Mouse (Mus musculus): ENCODE data around the gene Dld. TPM values are rescaled to one million over a fixed set of nuclear protein-coding genes. Genes with fewer than 3 reads are reported as not detected.

The Dld gene
- polyA plus RNA-seq, 1 experiment: 24.4 TPM

- Histone ChIP-seq H3K27ac (ENCODE audit: control insufficient read depth, insufficient read depth, low read depth, low read length) (no peak overlapping the region), H3K4me3 (ENCODE audit: control insufficient read depth, low read depth, low read length) (no peak overlapping the region), H3K27me3 (ENCODE audit: control insufficient read depth, insufficient read depth, low read length) (no peaks in the 10 kb centered on the region), H3K4me1 (ENCODE audit: control insufficient read depth, insufficient read depth, low read length) (no peaks in the 10 kb centered on the region), H3K36me3 (ENCODE audit: control insufficient read depth, insufficient read depth, low read length) (no peaks in the 10 kb centered on the region)
- TF ChIP-seq POLR2A (IDR thresholded peaks at IDR 0.05; ENCODE audit: control insufficient read depth, low read depth, low read length) (no peak), CTCF (IDR thresholded peaks at IDR 0.05; ENCODE audit: control insufficient read depth, insufficient read depth, insufficient replicate concordance, low read depth, low read length) (no peak)
Observed at GRCm38 (mm10) chr12:31312281-31312680, 39.0 kb downstream of the Dld start.

GRCm38 (mm10) chr12:31311671-31312265 is 39.5 kb downstream of the Dld start:
- no peak for TF ChIP-seq POLR2A (IDR thresholded peaks at IDR 0.05; ENCODE audit: control insufficient read depth, low read depth, low read length)
- Histone ChIP-seq H3K27ac (ENCODE audit: control insufficient read depth, insufficient read depth, low read depth, low read length) (no peak overlapping the region), H3K27me3 (ENCODE audit: control insufficient read depth, insufficient read depth, low read length) (no peaks in the 10 kb centered on the region), H3K4me3 (ENCODE audit: control insufficient read depth, low read depth, low read length) (no peak overlapping the region), H3K36me3 (ENCODE audit: control insufficient read depth, insufficient read depth, low read length) (no peaks in the 10 kb centered on the region), H3K4me1 (ENCODE audit: control insufficient read depth, insufficient read depth, low read length) (no peaks in the 10 kb centered on the region)

- no peaks in the 10 kb centered on the region for H3K27me3 ChIP-seq (ENCODE audit: control insufficient read depth, insufficient read depth, low read length)
- no peak overlapping the region for H3K27ac ChIP-seq (ENCODE audit: control insufficient read depth, insufficient read depth, low read depth, low read length)
- no peaks in the 10 kb centered on the region for H3K36me3 ChIP-seq (ENCODE audit: control insufficient read depth, insufficient read depth, low read length)
- H3K4me1 ChIP-seq (ENCODE audit: control insufficient read depth, insufficient read depth, low read length): no peaks in the 10 kb centered on the region
- H3K4me3 ChIP-seq (ENCODE audit: control insufficient read depth, low read depth, low read length): no peak overlapping the region
- TF ChIP-seq POLR2A (IDR thresholded peaks at IDR 0.05; ENCODE audit: control insufficient read depth, low read depth, low read length) (no peak), CTCF (IDR thresholded peaks at IDR 0.05; ENCODE audit: control insufficient read depth, insufficient read depth, insufficient replicate concordance, low read depth, low read length) (no peak)
Observed at GRCm38 (mm10) chr12:31310687-31311086, 40.6 kb downstream of the Dld start.

GRCm38 (mm10) chr12:31307756-31308155 is 43.5 kb downstream of the Dld start:
- Histone ChIP-seq H3K27me3 (ENCODE audit: control insufficient read depth, insufficient read depth, low read length) (no peaks in the 10 kb centered on the region), H3K4me3 (ENCODE audit: control insufficient read depth, low read depth, low read length) (no peak overlapping the region), H3K4me1 (ENCODE audit: control insufficient read depth, insufficient read depth, low read length) (no peaks in the 10 kb centered on the region), H3K27ac (ENCODE audit: control insufficient read depth, insufficient read depth, low read depth, low read length) (no peak overlapping the region), H3K36me3 (ENCODE audit: control insufficient read depth, insufficient read depth, low read length) (no peaks in the 10 kb centered on the region)
- TF ChIP-seq CTCF (IDR thresholded peaks at IDR 0.05; ENCODE audit: control insufficient read depth, insufficient read depth, insufficient replicate concordance, low read depth, low read length): no peak
- TF ChIP-seq POLR2A (IDR thresholded peaks at IDR 0.05; ENCODE audit: control insufficient read depth, low read depth, low read length): no peak

GRCm38 (mm10) chr12:31307011-31307410 is 44.2 kb downstream of the Dld start:
- no peaks in the 10 kb centered on the region for H3K36me3 ChIP-seq (ENCODE audit: control insufficient read depth, insufficient read depth, low read length)
- TF ChIP-seq POLR2A (IDR thresholded peaks at IDR 0.05; ENCODE audit: control insufficient read depth, low read depth, low read length) (no peak), CTCF (IDR thresholded peaks at IDR 0.05; ENCODE audit: control insufficient read depth, insufficient read depth, insufficient replicate concordance, low read depth, low read length) (no peak)

GRCm38 (mm10) chr12:31306075-31306675 is 45.1 kb downstream of the Dld start:
- Histone ChIP-seq H3K27ac (ENCODE audit: control insufficient read depth, insufficient read depth, low read depth, low read length) (no peak overlapping the region), H3K4me1 (ENCODE audit: control insufficient read depth, insufficient read depth, low read length) (no peaks in the 10 kb centered on the region), H3K36me3 (ENCODE audit: control insufficient read depth, insufficient read depth, low read length) (no peaks in the 10 kb centered on the region)

More at GRCm38 (mm10) chr12:31307011-31307410, 44.2 kb downstream of the Dld start:
- Histone ChIP-seq H3K27ac (ENCODE audit: control insufficient read depth, insufficient read depth, low read depth, low read length) (no peak overlapping the region), H3K4me3 (ENCODE audit: control insufficient read depth, low read depth, low read length) (no peak overlapping the region), H3K27me3 (ENCODE audit: control insufficient read depth, insufficient read depth, low read length) (no peaks in the 10 kb centered on the region), H3K4me1 (ENCODE audit: control insufficient read depth, insufficient read depth, low read length) (no peaks in the 10 kb centered on the region)

GRCm38 (mm10) chr12:31302766-31303511 is 48.3 kb downstream of the Dld start:
- Histone ChIP-seq H3K36me3 (ENCODE audit: control insufficient read depth, insufficient read depth, low read length) (no peaks in the 10 kb centered on the region), H3K4me1 (ENCODE audit: control insufficient read depth, insufficient read depth, low read length) (no peaks in the 10 kb centered on the region), H3K4me3 (ENCODE audit: control insufficient read depth, low read depth, low read length) (no peak overlapping the region), H3K27me3 (ENCODE audit: control insufficient read depth, insufficient read depth, low read length) (no peaks in the 10 kb centered on the region), H3K27ac (ENCODE audit: control insufficient read depth, insufficient read depth, low read depth, low read length) (no peak overlapping the region)
- TF ChIP-seq POLR2A (IDR thresholded peaks at IDR 0.05; ENCODE audit: control insufficient read depth, low read depth, low read length): no peak
- no peak for TF ChIP-seq CTCF (IDR thresholded peaks at IDR 0.05; ENCODE audit: control insufficient read depth, insufficient read depth, insufficient replicate concordance, low read depth, low read length)

More at GRCm38 (mm10) chr12:31306075-31306675, 45.1 kb downstream of the Dld start:
- Histone ChIP-seq H3K4me3 (ENCODE audit: control insufficient read depth, low read depth, low read length) (no peak overlapping the region), H3K27me3 (ENCODE audit: control insufficient read depth, insufficient read depth, low read length) (no peaks in the 10 kb centered on the region)
- TF ChIP-seq CTCF (IDR thresholded peaks at IDR 0.05; ENCODE audit: control insufficient read depth, insufficient read depth, insufficient replicate concordance, low read depth, low read length): no peak
- TF ChIP-seq POLR2A (IDR thresholded peaks at IDR 0.05; ENCODE audit: control insufficient read depth, low read depth, low read length): no peak
